Mouse (Mus musculus) embryonic fibroblast, embryonic 13.5 days (primary cell): ENCODE data around the gene Gm8126.
"Not testable (repeated sequence)": the region's sequence is repeated elsewhere in the genome, so short reads cannot be mapped to it uniquely, and the experiment has no call there.

Source experiments
- CTCF ChIP-seq: IDR thresholded peaks from 2 replicates; pipeline ENCODE4 v1.5.1; 2011; ENCODE audit warnings: mild to moderate bottlenecking, control low read depth, low read length, moderate library complexity, borderline replicate concordance; ENCODE audit not compliant: insufficient read depth
- POLR2A ChIP-seq: IDR thresholded peaks from 2 replicates; pipeline ENCODE4 v1.6.1; 2011; ENCODE audit warnings: low read depth, mild to moderate bottlenecking, control low read depth, low read length, moderate library complexity

DNA sequence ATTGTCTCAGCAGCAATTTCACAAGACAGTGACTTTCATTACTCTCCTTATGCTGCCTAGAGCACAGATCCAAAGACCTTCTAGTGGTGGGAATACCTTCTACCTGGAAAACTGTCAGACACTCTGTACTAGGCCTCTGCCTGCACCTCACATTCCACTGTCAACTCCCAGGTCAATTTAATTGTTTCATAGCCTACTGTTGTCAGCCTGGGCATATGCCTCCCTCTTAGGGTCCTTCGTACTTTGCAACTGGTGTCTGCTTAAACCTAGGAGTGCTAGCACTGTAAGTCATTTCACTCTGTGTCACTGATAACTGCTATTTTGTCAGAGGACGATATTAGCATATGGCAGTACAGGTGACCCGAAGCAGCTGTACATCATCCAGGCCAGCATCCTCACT is 10.8 kb downstream of the Gm8126 start:
- TF ChIP-seq CTCF, POLR2A: not testable (repeated sequence)
